Mouse (Mus musculus): ENCODE data around the gene Fcnb.

DNA sequence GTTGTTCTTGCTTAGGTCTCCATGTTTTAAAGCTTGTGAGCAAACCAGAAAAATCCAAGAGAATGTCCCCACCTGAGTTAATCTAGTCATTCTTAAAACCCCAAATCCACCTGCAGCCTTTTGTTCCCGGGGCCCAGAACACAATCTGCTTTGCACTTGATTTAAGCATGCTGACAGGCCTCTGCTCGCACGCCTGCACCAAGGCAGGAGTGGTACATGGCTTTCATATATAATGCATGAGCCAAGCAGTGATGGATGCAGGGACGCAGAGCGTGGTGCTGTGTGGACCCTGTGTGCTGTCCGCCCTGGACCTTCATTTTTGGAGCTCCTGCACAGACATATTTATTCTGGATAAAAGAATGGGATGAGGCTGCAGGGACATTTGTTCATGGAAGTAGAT, 6.4 kb upstream of the Fcnb start:
- no peak for TF ChIP-seq EP300 (IDR thresholded peaks at IDR 0.05; ENCODE audit: insufficient read depth, low read depth, low read length)
- no peak for TF ChIP-seq POLR2A (IDR thresholded peaks at IDR 0.05; ENCODE audit: insufficient read depth, low read depth, low read length)

Data from heart, adult 2 months (tissue).